Comparison of ENCODE assay signal across 7 mouse cellular contexts in genomic region chr8:12666530-12666929, GRCm38 (mm10). TPM values are rescaled to one million over a fixed set of nuclear protein-coding genes. Genes with fewer than 3 reads are reported as not detected.
A peak's percentile ranks its signal among the peaks of the same experiment; 100 is the strongest.
DNase-seq lines count a peak whose midpoint lies in the region; ATAC-seq and TF ChIP-seq lines count a peak whose summit lies in the region.
"Not testable (repeated sequence)": the region's sequence is repeated elsewhere in the genome, so short reads cannot be mapped to it uniquely, and the experiment has no call there.

No protein-coding gene starts in this region.

- not testable (repeated sequence) for H3K4me1 ChIP-seq in heart, adult 2 months (ENCODE audit: control insufficient read depth, insufficient read depth, low read length); heart, postnatal 0 days (ENCODE audit: control insufficient read depth, insufficient read depth); kidney, adult 2 months (ENCODE audit: control insufficient read depth, insufficient read depth, low read length)

- intact Hi-C loops in heart, adult 2 months (cut with DNase I); heart, postnatal 36 days (cut with DNase I); left cerebral cortex, postnatal 4 days (cut with DNase I): not testable (repeated sequence)

- TF ChIP-seq EP300 in heart, adult 2 months (IDR thresholded peaks at IDR 0.05; ENCODE audit: insufficient read depth, low read depth, low read length); heart, postnatal 0 days (IDR thresholded peaks at IDR 0.05; ENCODE audit: low read depth): not testable (repeated sequence)

- DNase-seq in cerebellum, postnatal 10 days: peak; percentile 56 to 63
- DNase-seq in heart, adult 2 months: peak; percentile 35 to 62
- DNase-seq in heart, postnatal 0 days (ENCODE audit: low spot score): peak; percentile 6
- DNase-seq in heart, postnatal 36 days: peak; percentile 13 to 31
- DNase-seq in kidney, adult 2 months: peak; percentile 36
- DNase-seq in left cerebral cortex, postnatal 4 days: peak; percentile 42
- peak; percentile 52 for DNase-seq in lung, postnatal 14 days

- not testable (repeated sequence) for H3K4me3 ChIP-seq in heart, adult 2 months; heart, postnatal 0 days (ENCODE audit: low read depth, low read length); kidney, adult 2 months (ENCODE audit: insufficient read depth, low read depth, low read length)

- H3K27me3 ChIP-seq in heart, adult 2 months (ENCODE audit: control insufficient read depth, insufficient read depth, low read length); heart, postnatal 0 days (ENCODE audit: control insufficient read depth, insufficient read depth, low read length); kidney, adult 2 months (replicated peaks; ENCODE audit: control insufficient read depth, insufficient read depth, low read length): not testable (repeated sequence)

- ATAC-seq in heart, postnatal 0 days (ENCODE audit: insufficient read depth, low read depth): peak; percentile 70

- not testable (repeated sequence) for H3K36me3 ChIP-seq in heart, adult 2 months (ENCODE audit: control insufficient read depth, insufficient read depth, low read length); heart, postnatal 0 days (replicated peaks; ENCODE audit: control insufficient read depth, insufficient read depth, low read length); kidney, adult 2 months (ENCODE audit: control insufficient read depth, insufficient read depth, low read length)

- not testable (repeated sequence) for TF ChIP-seq POLR2A in heart, adult 2 months (IDR thresholded peaks at IDR 0.05; ENCODE audit: insufficient read depth, low read depth, low read length); kidney, adult 2 months (IDR thresholded peaks at IDR 0.05; ENCODE audit: low read depth, low read length)

- H3K9me3 ChIP-seq in heart, postnatal 0 days (replicated peaks; ENCODE audit: control insufficient read depth, low read length): not testable (repeated sequence)

- not testable (repeated sequence) for H3K9ac ChIP-seq in heart, adult 2 months (ENCODE audit: low read depth, low read length); heart, postnatal 0 days (replicated peaks; ENCODE audit: low read depth, low read length)

- WGBS in heart, adult 2 months: 64% methylated on average over 3 of the region's 3 CpGs
- 45% methylated on average over 3 of the region's 3 CpGs for WGBS in heart, postnatal 0 days
- 83% methylated on average over 3 of the region's 3 CpGs for WGBS in kidney, adult 2 months

- H3K27ac ChIP-seq in heart, adult 2 months; heart, postnatal 0 days (ENCODE audit: low read depth); kidney, adult 2 months (ENCODE audit: insufficient read depth, low read depth, low read length): not testable (repeated sequence)

- not testable (repeated sequence) for H3K79me2 ChIP-seq in heart, adult 2 months (replicated peaks; ENCODE audit: control insufficient read depth, insufficient read depth, low read length)

- not testable (repeated sequence) for TF ChIP-seq CTCF in heart, adult 2 months (IDR thresholded peaks at IDR 0.05); heart, postnatal 0 days (IDR thresholded peaks at IDR 0.05; ENCODE audit: low read depth); kidney, adult 2 months (conservative IDR thresholded peaks at IDR 0.05; ENCODE audit: insufficient read depth, insufficient read length, low read depth, low read length)

- not testable (repeated sequence) for H3K4me2 ChIP-seq in heart, postnatal 0 days (ENCODE audit: low read depth, low read length)

RNA-seq across cellular contexts. Expression of gene Tubgcp3, which starts 5.5 kb away (rescaled TPM):
- total RNA-seq in heart, adult 2 months (2021): 10 to 100 TPM; 13.1 to 14.0 TPM
- polyA plus RNA-seq in heart, adult 2 months (2012; rRNA removed): 20.2 and 34.4 TPM in 2 replicates
- total RNA-seq in heart, postnatal 0 days (2014; rRNA removed; ENCODE audit: low replicate concordance): 22.4 and 48.8 TPM in 2 replicates
- 12.2 and 14.2 TPM in 2 replicates for polyA plus RNA-seq in heart, postnatal 0 days (2015; fragmentation: Nextera tagmentation; extraction: Ambion mirVana)
- total RNA-seq in heart, postnatal 36 days (2021): 10 to 100 TPM; 12.4 to 14.0 TPM
- 28.4 and 36.4 TPM in 2 replicates for polyA plus RNA-seq in kidney, adult 2 months (2012; rRNA removed)
- 10 to 100 TPM; 33.9 to 37.2 TPM for total RNA-seq in left cerebral cortex, postnatal 4 days (2021)

Comparison
In these comparisons a context has a peak if more than half of its experiments do, and no peak if none do; other contexts are left out.
1. DNase-seq: peak in every context shown above with its lines; median percentile 60 in cerebellum, postnatal 10 days; 52 in lung, postnatal 14 days; 48 in heart, adult 2 months; 42 in left cerebral cortex, postnatal 4 days; 36 in kidney, adult 2 months; 22 in heart, postnatal 36 days; 6 in heart, postnatal 0 days.